Mouse (Mus musculus) megakaryocyte, adult 5-6 weeks (primary cell): ENCODE results near the gene Gm43720. TPM values are rescaled to one million over a fixed set of nuclear protein-coding genes. Genes with fewer than 3 reads are reported as not detected.

ENCODE experiments used
- ATAC-seq: 2 replicates; pipeline ENCODE4 v1.8.0; 2016; ENCODE audit warnings: mild to moderate bottlenecking, inconsistent platforms; ENCODE audit not compliant: poor library complexity, severe bottlenecking
- total RNA-seq, 2 experiments: library from RNA; stranded (forward) in 1 of 2; stranded (reverse) in 1 of 2; fragments of 153-499, 151-499 nt in 1 of 2; fragments of 221-1000, 200-1000 nt in 1 of 2; gene quantifications; 2 replicates each; pipeline versions ENCODE4 v1.2.3 to v1.2.4; 2015 to 2017

The Gm43720 gene
- total RNA-seq (2015) (not detected in 2 replicates), total RNA-seq (2017) (not detected in 2 replicates)

- peak; percentile 95 for ATAC-seq
Observed at GRCm38 (mm10) chr5:138279585-138280424, at the start of gene Gm43720, which contains the start of the genes Gpc2 and Stag3. Gene Gm43720 (minus strand): TSS chr5:138279958. Gene Gpc2 (minus strand): TSS chr5:138280005. Gene Stag3 (plus strand): TSS chr5:138280240.

GRCm38 (mm10) chr5:138312795-138313194, 33.0 kb upstream of the Gm43720 start:
- ATAC-seq: no peak

DNA sequence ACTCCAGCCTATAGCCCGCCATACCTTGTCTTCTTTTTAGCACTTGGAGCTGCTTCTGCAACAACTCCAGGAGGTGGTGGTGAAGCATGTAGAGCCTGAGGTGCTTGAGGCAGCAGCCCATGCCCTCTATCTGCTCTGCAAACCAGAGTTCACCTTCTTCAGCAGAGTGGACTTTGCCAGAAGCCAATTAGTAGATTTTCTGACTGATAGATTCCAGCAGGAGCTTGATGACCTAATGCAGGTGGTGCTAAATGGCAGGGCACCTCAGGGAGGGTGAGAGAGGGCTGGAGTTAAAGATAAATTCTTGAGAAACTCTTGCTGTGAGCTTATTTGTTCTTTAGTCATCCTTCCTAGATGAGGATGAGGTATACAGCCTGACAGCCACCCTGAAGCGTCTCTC, 19.9 kb upstream of the Gm43720 start:
- ATAC-seq: no peak

GRCm38 (mm10) chr5:138294158-138294557, 14.4 kb upstream of the Gm43720 start:
- no peak for ATAC-seq

DNA sequence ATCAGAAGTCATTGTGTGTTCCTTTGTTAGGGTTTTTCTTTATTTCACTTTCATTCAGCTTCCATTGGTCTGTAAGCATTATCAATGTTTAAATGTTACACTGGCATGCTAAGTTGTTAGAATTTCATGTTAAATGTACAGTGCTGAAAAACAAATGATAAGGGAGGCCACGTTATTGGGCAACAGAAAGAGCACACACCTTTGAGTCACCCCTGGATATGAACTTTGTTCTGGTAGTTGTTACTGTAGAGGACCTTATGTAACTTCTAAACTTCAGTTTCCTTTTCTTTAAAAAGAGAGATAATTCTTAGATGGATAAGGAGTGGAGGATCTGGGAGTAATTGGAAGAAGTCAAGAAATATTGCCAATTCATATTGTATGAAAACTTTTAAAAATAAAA, 11.9 kb upstream of the Gm43720 start:
- ATAC-seq: no peak

GRCm38 (mm10) chr5:138287861-138288260, 8.1 kb upstream of the Gm43720 start:
- ATAC-seq: peak; percentile 49; the same call in 1 of the 2 replicates

DNA sequence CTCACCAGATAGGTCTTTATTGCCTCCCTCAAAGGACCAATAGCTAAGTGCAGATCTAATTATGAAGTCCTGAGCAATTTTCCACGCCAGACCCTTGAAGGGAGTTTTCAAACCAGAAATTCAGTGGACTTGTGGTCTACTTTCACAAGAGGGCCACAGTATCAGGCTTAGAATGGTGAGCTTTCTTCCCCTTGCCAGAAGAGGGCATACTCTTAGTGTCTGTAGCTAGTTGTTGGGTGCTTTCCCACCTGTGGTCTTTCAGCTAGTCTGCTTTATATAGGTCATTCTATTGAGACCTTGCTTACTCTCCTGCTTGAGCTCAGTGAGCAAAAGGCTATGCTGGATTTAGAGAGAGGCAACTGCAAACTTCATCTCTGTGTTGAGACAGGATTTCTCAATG, 3.8 kb upstream of the Gm43720 start:
- ATAC-seq: no peak

- no peak for ATAC-seq
Observed at GRCm38 (mm10) chr5:138281798-138282197, 2.0 kb upstream of the Gm43720 start.

GRCm38 (mm10) chr5:138280829-138281228, 1.1 kb upstream of the Gm43720 start:
- no peak for ATAC-seq

- ATAC-seq: no peak
Observed at GRCm38 (mm10) chr5:138280425-138280768, 639 bp upstream of the Gm43720 start.

DNA sequence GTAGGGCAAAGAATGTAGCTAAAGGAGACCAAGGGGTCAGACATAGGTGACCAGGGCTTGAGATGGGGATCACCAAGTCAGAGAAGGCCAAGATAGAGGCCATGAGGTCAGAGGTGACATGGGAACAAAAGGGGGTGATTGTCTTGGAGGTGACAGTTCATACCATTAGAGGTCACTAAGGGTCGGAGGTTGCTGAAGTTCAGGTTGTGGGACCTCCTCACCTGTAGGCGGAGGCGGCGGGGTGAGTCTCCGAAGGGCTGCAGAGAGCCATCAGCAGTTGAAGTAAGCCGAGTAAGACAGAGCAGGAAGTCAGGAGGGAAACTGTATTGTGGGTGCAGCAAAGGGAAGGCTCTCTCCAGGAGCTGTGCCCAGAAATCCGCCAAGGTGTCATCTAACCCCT, 1.8 kb downstream of the Gm43720 start:
- no peak for ATAC-seq

GRCm38 (mm10) chr5:138275216-138276050, 4.3 kb downstream of the Gm43720 start:
- no peak for ATAC-seq

DNA sequence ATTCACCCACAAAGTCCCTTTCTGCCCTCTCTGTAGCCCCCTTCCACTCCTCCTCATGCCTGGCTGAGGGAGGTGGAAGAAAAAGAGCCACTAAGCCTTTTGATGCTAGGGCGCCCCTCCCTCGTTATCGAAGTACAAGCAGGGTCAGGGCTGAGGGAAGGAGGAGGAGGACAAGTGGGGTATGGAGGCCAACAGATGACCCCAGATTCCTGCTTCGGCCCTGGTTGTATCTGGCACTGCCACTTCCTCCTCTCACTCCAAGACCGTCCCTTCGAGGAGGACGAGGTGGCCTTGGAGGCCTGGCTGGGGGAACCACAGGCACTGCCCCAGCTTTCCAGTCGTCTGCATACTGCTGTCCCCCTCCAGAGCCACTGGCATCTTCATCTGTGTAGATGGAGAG, 5.6 kb downstream of the Gm43720 start:
- ATAC-seq: no peak

DNA sequence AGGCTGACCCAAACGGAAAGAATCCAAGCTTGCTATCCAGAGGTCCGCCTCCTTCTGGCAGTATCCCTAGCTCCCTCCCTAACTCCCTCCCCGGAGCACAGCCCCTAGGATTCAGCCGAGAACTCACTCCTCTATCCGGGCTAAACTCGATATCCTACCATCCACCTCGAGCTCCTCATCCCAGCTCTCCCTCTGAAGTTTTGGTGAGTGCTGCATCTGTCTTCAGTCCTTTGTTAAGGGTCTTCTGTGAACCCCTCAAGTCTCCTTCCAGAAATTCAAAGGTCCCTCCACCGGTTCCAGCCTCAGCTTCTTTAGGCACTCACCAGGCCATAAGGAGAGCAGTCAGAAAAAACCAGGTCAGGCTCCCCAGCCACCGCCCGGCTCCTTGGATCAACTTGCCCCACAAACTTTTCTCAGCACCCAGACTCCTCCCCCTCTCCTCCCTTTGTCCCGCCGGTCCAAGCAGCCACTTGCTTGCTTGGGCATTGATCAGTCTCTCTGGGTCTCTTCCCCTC, 7.3 kb downstream of the Gm43720 start, which contains the start of gene Gal3st4:
TSS of gene Gal3st4 (minus strand) at position 432 of the 515 bp plus-strand sequence.
- no peak for ATAC-seq

- ATAC-seq: no peak
Observed at GRCm38 (mm10) chr5:138271232-138271631, 8.5 kb downstream of the Gm43720 start.

GRCm38 (mm10) chr5:138268980-138269379, 10.8 kb downstream of the Gm43720 start:
- ATAC-seq: no peak

DNA sequence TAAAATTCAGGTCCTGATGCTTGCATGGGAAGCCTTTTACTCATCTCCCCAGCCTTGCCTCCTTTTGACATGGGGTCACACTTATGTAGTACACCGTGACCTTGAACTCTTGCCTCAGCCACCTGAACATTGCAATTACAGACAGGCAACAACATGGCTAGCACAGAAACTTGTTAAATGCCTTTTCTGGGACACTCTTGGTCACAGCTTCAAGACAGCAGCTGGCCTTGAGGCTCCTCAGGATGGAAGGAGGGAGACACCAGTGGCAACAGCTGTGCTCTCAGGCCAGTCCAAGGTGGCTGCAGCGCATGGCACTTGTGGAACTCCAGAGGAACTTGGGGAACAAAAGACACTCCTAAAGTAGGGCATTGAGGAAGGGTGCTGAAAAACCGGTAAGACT, 12.6 kb downstream of the Gm43720 start:
- ATAC-seq: no peak

- no peak for ATAC-seq
Observed at GRCm38 (mm10) chr5:138265712-138266111, 14.0 kb downstream of the Gm43720 start.

DNA sequence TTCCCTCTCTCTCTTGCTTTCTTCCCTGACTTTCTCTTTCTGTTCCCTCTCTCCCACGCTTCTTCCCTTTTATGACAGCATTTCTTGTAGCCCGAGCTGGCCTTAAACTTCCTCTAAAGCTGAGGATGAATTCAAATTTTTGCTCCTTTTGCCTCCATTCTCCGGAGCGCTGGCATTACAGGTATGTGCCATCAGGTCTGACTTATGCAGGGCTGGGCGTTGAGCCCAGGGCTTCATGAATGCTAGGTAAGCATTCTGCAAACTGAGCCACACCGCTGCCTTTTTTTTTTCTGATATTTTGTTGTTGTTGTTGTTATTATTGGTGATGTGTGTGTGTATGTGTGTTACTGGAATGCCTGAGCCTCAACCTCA, 15.6 kb downstream of the Gm43720 start:
- ATAC-seq: peak; percentile 40

GRCm38 (mm10) chr5:138263260-138264206, 16.2 kb downstream of the Gm43720 start, which contains the start of gene BC037034:
Gene BC037034 (minus strand): TSS chr5:138264033.
- ATAC-seq: peak; percentile 85
